Mouse (Mus musculus) urinary bladder, postnatal 14 days (tissue): Measurements from ENCODE around the gene Abcb11.

Experiments used
- DNase-seq: peaks from one replicate; pipeline ENCODE4 v3.0.0; 2021; ENCODE audit warnings: low spot score

The Abcb11 gene

DNA sequence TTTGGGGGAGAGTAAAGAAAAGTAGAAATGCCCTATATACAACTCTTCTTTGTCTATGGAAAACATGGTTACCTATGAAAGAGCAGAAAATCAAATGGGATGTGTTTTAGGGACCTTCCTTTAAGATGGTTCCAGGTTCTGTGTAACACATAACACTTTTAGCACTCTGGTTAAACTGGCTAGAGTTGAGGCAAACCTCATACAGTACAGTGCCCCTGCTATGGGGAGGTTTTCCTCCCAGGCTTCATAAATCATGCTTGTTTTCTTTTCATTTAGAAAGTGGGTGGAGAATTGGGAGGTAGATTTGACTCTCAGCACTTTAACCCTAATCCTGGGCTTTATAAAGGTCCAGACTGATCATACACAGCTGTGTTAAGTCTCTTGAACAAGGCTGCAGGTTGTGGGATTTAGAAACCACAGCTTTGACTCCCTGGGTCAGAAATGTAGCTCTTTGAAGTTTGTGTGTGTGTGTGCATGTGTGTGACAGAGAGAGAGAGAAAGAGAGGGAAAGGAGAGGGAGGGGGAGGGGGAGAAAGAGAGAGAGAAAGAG, 78.3 kb downstream of the Abcb11 start:
- DNase-seq: no peak

DNA sequence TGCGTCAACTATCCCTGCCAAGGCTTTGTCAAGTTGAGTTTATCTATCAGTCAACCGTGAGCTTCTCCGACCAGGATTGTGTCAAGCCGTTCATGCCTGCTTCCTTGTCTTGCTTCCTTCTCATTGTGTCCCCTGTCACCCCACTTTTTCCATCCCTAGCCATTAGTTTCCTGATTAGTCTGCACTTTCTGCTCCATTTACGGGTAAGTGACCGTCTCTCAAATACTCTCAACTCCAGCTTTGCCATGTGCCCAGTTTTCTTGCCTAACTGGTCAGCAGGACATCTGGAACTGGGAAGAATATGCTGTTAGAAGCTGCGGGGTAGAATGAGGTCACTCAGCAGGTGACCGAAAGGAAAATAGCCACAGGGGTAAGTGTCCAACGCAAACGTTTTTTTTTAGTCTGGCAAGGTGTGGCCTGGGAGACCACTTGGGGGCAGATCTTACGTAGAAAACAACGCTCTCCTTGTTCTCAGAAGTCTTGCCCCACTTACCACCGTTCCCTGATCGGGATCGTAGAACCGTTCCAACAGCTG, 94.1 kb downstream of the Abcb11 start:
- DNase-seq: no peak

- no peak for DNase-seq
Measured at GRCm38 (mm10) chr2:69247081-69247480, 95.3 kb downstream of the Abcb11 start.

DNA sequence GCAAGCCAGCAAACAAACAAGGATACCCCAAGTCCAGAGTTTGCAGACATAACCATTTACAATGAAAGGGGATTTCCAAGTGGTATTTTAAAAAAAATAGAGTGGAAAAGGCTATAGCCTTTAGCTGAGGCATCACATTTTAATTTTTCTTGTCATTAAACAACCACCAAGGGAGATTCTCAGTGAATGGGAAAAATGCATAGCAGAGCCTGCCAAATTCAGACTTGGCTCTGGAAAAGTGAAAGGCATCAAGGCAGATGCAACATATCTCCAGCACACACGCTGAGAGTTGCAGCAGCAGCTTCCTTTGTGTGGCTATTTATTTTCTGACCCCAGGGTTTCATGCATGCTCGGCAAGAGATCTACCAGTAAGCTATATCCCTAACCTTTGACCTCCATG, 97.5 kb downstream of the Abcb11 start:
- DNase-seq: no peak

DNA sequence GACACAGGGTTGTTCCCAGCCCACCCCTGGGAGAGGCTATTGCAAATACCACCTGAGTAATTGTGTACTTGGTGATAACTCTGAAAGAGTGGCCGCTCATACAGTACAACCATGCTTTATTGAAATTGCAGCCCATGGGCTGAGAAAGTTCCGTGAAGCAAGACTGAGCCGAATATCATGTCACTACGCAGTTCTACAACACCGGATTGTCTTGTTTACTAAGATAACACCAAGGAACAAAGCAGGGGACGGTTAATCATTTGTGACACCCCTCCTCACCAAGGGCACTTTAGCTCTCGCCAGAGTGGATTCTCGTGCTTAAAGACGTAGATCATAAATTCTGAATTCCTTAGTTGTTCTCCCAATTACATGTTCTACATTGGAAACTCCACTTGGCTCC, 103.1 kb downstream of the Abcb11 start:
- no peak for DNase-seq

DNA sequence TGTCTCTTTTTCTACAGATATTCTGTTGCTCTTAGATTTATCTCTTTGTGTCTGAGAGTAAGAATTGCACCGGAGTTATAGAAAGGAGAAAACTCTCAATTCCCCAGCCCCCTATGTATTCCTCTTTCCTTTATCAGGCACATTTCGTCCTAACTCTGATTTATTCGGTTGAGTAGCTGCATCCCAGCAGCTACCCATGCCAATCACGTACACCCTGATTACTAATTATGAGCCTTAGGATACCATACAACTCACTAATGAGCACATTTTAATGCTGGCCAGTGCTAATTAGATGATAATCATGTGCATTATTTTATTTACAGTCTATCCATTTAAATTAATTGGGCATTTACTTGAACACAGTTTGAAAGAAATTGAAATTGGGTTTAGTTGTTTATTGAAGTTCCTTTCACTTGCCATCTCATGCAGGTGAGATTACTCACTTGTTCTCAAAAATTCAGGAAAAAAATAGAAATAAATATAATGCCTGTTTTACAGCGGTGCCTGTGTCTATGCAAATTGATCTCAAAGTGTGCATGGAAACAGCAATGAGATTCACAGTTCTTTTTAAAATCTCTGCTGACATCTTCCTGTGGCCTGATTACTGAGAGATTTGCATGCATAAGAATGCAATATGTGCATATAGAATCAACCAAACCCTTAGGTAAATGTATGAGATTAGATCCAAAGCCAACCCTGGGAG, 107.3 kb downstream of the Abcb11 start:
- DNase-seq: no peak

DNA sequence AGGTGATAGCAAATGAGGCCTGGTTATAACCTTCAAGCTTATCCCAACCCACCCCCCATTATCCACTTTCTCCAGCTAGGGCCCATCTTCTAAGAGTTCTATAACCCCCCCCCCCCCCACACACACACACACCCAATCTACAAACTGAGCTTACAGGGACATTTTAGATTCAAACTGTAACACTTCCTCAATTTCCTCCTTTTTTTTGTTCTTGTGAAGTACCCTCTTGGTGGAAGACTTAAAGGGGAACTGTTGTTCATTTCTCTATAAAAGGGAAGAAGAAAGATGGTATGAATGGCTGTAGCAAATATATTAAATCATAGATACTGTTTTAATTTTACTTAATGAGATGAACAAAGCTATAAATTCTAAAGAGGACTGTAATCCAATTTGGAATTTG, 110.3 kb downstream of the Abcb11 start:
- no peak for DNase-seq

DNA sequence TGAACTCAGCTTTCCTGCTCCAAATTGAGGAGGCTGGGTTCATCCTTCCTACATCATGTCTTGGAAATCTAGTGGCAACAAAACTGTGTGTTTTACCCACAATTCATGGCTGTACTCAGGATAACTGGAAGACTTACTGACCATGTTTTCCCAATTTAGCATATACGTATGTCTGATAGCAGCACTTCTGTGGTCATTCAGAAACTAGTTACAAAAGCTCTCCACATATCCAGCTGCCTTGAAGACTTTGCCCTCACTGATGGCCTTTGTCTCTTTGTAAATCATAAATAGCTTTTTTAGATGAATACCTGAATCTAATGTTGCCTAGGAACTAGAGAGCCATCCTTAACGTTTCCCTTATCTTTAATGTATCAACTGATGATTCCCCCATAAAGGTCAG, 112.3 kb downstream of the Abcb11 start:
- no peak for DNase-seq

- no peak for DNase-seq
Measured at GRCm38 (mm10) chr2:69228635-69229034, 113.8 kb downstream of the Abcb11 start.

GRCm38 (mm10) chr2:69226876-69227275, 115.5 kb downstream of the Abcb11 start:
- no peak for DNase-seq

DNA sequence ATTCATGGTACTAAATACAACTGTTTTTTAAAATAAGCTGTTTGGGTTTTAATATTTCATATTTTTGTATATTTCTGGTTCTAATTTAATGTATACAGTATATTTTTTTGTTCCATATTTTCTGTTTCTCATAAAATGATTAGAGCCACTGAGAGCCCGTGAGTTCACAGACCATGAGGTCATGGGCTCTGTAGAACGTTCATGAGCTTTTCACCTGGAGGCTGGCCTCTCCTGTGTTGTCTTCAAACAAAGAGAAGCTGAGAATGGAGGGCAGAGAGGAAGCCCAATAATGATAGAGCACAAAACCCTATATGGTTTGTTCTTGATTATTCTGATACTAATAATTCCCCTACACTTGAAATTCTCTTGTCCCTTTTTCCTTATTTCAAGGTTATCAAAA, 117.7 kb downstream of the Abcb11 start:
- DNase-seq: no peak

GRCm38 (mm10) chr2:69222815-69223214, 119.6 kb downstream of the Abcb11 start:
- DNase-seq: no peak

DNA sequence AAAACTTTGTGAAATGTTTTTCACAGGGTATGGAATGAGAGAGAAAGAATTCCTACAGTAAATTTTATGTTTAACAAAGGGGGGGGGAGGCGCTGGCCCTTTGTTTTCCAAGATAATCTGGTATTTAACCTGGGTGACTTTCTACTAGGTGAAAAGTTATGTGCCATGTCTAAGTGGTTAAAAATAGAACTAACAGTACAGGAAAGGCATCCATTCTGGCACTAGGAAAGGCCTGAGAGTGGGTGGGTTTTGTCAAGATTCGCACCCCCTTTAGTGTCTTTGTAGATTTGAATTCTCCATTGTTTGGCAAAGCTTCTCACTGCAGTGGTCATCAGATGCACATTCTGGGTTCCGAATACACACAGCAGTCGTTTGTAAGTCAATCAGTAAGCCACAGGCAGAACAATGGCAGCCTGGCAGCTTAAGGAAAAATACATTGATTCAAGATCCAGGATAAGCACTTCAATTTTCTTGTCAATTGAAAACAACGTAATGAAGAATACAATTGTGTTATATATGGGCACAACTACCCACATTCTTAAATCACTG, 120.5 kb downstream of the Abcb11 start:
- DNase-seq: no peak

DNA sequence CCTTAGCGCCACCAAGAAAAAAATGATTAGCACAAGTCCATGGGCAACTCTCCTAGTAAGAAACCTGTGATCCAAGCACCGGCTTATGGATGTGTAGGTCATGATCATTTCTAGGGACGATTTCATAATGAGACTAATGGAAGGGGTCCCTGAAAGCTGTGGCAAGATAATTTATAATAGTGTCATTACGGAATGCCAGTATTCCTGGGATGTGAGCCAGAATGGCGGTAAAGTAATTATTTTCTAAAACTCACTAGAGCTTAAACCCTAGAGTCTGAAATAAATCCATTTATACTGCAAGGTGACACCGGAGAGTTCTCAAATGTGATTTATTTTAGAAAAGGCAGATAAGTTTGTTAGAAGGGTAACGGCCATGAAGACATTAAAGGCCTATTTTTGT, 127.2 kb downstream of the Abcb11 start:
- no peak for DNase-seq

- no peak for DNase-seq
Measured at GRCm38 (mm10) chr2:69212652-69213051, 129.8 kb downstream of the Abcb11 start.

DNA sequence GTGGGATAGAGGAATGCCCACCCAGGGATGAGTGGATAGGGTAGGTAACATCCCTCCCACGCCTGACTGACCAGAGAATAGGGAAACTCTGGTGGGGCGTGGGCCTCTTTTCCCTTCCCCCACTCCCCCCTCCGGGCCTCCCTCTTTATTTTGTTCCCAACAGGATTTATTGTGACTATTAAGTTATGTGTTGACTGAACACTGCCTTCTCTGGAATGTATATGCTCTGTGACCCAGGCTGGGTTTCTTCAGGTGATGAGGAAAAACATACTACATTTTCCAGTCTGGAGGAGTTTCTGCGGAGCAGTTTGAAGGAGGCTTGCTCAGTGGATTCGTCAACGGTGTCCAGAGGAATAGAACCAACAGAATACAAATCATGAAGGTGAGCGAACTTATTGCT, 131.6 kb downstream of the Abcb11 start, which contains the start of gene G6pc2:
Gene G6pc2, plus strand, starts transcription at position 301 of the 400 bp plus-strand sequence.
- no peak for DNase-seq

- no peak for DNase-seq
Measured at GRCm38 (mm10) chr2:69209684-69210083, 132.7 kb downstream of the Abcb11 start.

DNA sequence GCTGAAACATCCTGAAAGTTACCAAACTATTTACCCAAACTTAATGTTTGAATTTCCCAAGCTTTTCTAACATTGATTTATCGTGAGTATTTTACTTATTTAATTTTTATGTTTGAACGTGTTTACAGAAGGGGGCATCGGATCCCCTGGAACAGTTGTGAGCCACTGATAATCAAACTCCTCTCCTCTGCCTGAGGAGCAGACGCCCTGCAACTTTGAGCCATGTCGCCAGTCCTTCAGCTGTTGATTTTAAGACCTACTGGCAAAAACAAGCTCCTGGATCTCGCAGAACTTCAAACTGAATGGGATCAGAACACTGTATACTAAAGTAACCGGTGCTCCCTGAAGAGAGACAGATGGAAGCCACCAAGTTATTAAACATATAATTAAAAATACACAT, 135.9 kb downstream of the Abcb11 start:
- DNase-seq: no peak

GRCm38 (mm10) chr2:69205791-69206351, 136.5 kb downstream of the Abcb11 start, which contains the start of gene Spc25:
Spc25 (minus strand) TSS chr2:69206194.
- DNase-seq: peak; percentile 92

- DNase-seq: no peak
Measured at GRCm38 (mm10) chr2:69205185-69205584, 137.2 kb downstream of the Abcb11 start.

GRCm38 (mm10) chr2:69193555-69193954, 148.9 kb downstream of the Abcb11 start:
- no peak for DNase-seq

GRCm38 (mm10) chr2:69191059-69191458, 151.4 kb downstream of the Abcb11 start:
- no peak for DNase-seq

DNA sequence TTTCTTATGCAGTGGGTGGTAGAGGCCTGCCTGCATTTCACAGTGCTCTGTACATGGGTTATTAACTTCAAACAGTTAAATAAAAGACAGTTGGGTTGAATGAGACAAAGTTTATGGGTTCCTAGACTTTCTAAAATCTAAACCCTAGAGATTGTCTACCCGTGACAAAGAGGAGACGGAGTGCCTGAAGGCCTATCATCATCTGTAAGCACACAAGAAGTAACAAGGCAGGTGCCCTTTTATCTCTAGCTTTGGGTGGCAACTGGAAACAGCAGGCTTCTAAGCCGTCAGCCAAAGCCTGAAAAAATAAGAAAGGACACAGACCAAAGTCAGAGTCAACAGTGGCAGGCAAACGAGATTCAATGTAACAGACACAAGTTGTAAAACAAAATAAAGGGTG, 153.2 kb downstream of the Abcb11 start:
- no peak for DNase-seq
